Comparison of ENCODE assay signal across 15 mouse cellular contexts in genomic region chr5:32408771-32409170, GRCm38 (mm10).
"Had no signal": no experiment of that assay in that cellular context is flagged by ENCODE, and none has a peak within 500 bp of the region (broad histone marks: within the 10 kb centered on the region; RNA-seq: fewer than 3 reads in every experiment).

No protein-coding gene starts in this region.

- H3K36me3 ChIP-seq: limb, embryonic 10.5 days; liver, embryonic 15.5 days; midbrain, embryonic 13.5 days; neural tube, embryonic 15.5 days had no signal

- H3K4me2 ChIP-seq: liver, embryonic 11.5 days; liver, embryonic 15.5 days; midbrain, embryonic 13.5 days; neural tube, embryonic 15.5 days had no signal

- H3K27me3 ChIP-seq: liver, embryonic 15.5 days; midbrain, embryonic 13.5 days; neural tube, embryonic 15.5 days had no signal

- DNase-seq: kidney, postnatal 14 days; lung, adult 2 months; lung, postnatal 36 days; right cerebral cortex, adult 18-20 months; right cerebral cortex, postnatal 25 days; thymus, adult 18-20 months; thymus, postnatal 14 days had no signal

- H3K9ac ChIP-seq: liver, embryonic 15.5 days; midbrain, embryonic 13.5 days; neural tube, embryonic 15.5 days had no signal

- ATAC-seq: lung, postnatal 0 days; midbrain, embryonic 13.5 days had no signal

- H3K27ac ChIP-seq: left cerebral cortex, adult 2 months; limb, embryonic 10.5 days; liver, embryonic 15.5 days; midbrain, embryonic 13.5 days; neural tube, embryonic 15.5 days had no signal

- H3K9me3 ChIP-seq: limb, embryonic 10.5 days; liver, embryonic 15.5 days; midbrain, embryonic 13.5 days; neural tube, embryonic 15.5 days had no signal

- H3K4me3 ChIP-seq: left cerebral cortex, adult 2 months; limb, embryonic 10.5 days; liver, embryonic 15.5 days; midbrain, embryonic 13.5 days; myocyte; neural tube, embryonic 15.5 days had no signal
